Mouse (Mus musculus) kidney, postnatal 14 days (tissue): ENCODE results near the gene Bri3bp.
"Not testable (repeated sequence)": the region's sequence is repeated elsewhere in the genome, so short reads cannot be mapped to it uniquely, and the experiment has no call there.

ENCODE experiments used
- DNase-seq: peaks from one replicate; pipeline ENCODE4 v3.0.0; 2022; ENCODE audit warnings: mixed read lengths

The Bri3bp gene

DNA sequence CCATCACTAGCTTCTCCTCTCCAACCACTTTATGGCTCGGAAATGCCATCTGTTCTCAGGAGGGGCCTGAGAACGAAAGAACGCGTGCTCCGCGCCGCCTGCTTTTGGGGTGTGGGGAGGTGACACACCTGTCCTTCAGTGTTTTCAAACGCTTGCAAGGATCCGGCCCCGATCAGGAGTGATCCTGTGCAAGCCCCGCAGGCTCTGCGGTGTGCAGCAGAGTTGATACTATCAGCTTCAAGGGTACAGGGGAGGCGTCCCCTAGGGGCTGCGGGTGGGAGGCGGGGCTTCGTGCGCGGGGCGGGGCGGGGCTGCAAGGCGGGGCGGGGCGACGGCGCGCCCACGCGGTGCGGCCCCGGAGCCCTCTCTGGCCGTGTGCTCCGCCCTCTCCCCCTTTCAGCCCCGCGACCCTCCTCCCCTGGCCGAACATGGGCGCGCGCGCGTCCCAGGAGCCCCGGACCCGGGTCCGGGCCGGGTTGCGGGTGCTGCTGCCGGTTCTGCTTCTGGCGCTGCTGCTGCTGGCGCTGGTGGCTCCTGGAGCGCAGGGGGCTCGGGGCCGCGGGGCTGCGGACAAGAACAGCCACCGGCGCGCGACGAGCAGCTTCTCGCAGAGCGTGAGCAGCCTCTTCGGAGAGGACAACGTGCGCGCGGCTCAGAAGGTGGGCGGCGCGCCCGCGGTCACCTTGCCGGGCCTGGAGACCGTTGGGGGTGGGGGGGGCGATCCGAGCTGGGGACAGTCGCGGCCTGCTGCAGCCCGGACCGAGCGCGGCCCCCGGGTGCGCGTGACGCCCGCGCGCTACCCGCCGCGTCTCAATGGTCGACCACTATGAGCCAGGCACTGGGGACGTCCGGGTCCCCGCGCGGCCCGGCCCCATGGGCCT is at the start of gene Bri3bp:
TSS of gene Bri3bp (plus strand) at position 335 of the 881 bp plus-strand sequence.
- DNase-seq = peak; percentile 77

- DNase-seq = peak; percentile 83
These were observed 49.8 kb upstream of the Bri3bp start for GRCm38 (mm10) chr5:125391609-125392008.

DNA sequence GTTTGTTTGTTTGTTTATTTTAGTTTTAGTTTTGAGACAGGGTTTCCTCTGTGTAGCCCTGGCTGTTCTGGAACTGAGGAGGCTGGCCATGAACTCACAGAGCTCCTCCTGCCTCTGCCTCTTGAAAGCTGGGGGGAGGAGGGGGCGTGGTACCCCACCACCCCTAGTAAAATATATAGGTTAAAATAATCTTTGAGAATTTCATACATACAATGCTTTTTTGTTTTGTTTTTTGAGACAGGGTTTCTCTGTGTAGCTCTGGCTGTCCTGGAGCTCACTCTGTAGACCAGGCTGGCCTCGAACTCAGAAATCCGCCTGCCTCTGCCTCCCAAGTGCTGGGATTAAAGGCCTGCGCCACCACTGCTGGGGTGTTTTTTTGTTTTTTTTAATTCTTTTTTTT is 49.2 kb upstream of the Bri3bp start:
- not testable (repeated sequence) for DNase-seq

DNA sequence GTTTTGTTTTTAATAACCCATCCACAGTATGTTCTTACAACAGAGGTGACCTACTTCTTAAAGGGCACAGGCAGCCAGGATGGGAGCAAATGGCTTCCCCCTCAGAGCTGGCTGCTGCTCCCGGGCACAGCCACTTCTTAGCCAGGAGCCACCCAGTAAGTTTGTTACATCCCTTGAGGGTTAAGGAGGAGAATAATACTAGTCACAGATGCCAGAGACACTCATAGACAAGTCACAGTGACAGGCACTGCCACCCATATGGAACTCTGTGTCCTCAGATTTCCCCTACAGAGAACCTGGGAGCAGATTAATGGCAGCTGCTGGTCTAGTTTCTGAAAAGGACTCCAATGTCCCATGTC is 48.8 kb upstream of the Bri3bp start:
- DNase-seq = no peak

GRCm38 (mm10) chr5:125392977-125393621 is 48.3 kb upstream of the Bri3bp start:
- peak; percentile 98 for DNase-seq

GRCm38 (mm10) chr5:125393622-125394603 is 47.5 kb upstream of the Bri3bp start:
- DNase-seq = peak; percentile 89

- DNase-seq = no peak
These were observed 46.4 kb upstream of the Bri3bp start for GRCm38 (mm10) chr5:125395008-125395407.

DNA sequence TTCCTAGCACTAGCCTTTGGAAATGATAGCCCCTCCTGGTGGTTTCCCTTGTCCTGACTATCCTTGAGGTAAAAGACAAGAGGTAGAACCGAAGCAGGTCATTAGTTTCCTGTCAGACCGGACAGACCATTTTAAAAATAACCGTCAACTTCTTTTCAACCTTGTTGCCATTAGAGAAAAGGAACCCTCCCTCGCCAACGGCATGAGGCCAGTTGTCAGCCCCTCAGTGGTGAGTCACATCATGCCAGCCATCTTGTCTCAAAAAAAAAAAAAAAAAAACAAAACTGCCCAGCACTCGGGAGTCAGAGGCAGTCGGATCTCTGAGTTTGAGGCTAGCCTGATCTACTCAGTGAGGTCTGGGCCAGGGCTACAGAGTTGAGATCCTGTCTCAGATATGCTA is 40.5 kb upstream of the Bri3bp start:
- DNase-seq = no peak

GRCm38 (mm10) chr5:125402476-125402875 is 38.9 kb upstream of the Bri3bp start:
- DNase-seq = no peak

- DNase-seq = no peak
These were observed 38.4 kb upstream of the Bri3bp start for GRCm38 (mm10) chr5:125402991-125403390.

DNA sequence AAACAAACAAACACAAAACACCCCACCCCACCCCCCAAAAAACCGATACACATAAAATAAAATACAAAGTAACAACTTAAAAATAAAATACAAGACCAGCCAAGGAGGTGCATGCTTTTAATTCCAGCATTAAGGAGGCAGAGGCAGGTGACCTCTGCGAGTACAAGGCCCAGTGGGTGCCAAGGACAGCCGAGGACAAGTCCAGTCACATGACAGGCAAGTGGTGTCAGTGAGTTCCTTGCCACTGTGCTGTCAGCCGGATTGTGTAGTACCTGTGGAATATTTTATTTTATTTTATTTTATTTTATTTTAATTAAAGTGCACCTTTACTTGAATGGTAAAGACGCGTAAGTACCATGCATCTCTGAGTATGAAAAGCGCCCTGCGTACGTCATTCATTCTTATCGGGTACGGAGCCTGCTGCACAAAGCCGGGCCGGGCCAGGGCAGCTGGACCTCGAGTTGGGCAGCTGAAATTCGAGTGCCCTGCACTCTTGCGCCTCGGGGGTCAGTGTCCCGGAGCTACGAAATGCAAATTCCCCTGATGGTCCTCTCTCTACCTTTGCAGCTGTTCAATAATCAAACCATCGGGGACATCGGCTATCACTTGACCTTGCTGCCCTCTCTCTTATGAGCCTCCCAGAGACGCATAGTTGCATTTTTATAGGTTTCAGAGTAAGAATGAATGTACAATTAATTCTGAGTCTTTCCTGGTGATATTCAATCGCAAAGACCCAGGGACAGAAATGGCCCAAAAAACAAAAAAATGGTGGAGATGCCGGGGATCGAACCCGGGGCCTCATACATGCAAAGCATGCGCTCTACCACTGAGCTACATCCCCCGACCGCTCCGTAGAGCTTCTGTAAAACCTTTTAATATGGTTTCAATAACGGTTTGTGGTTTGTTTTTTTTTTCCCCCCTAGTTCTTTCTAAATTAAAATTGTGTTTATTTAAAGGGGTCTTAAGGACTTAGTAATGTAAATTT is 37.6 kb upstream of the Bri3bp start:
- DNase-seq = peak; percentile 73

- no peak for DNase-seq
These were observed 36.8 kb upstream of the Bri3bp start for GRCm38 (mm10) chr5:125404536-125404902.

- peak; percentile 64 for DNase-seq
These were observed 36.3 kb upstream of the Bri3bp start for GRCm38 (mm10) chr5:125404903-125405545.

GRCm38 (mm10) chr5:125405546-125406248 is 35.7 kb upstream of the Bri3bp start:
- peak; percentile 92 for DNase-seq

GRCm38 (mm10) chr5:125406322-125407016 is 34.9 kb upstream of the Bri3bp start:
- DNase-seq = peak; percentile 73

DNA sequence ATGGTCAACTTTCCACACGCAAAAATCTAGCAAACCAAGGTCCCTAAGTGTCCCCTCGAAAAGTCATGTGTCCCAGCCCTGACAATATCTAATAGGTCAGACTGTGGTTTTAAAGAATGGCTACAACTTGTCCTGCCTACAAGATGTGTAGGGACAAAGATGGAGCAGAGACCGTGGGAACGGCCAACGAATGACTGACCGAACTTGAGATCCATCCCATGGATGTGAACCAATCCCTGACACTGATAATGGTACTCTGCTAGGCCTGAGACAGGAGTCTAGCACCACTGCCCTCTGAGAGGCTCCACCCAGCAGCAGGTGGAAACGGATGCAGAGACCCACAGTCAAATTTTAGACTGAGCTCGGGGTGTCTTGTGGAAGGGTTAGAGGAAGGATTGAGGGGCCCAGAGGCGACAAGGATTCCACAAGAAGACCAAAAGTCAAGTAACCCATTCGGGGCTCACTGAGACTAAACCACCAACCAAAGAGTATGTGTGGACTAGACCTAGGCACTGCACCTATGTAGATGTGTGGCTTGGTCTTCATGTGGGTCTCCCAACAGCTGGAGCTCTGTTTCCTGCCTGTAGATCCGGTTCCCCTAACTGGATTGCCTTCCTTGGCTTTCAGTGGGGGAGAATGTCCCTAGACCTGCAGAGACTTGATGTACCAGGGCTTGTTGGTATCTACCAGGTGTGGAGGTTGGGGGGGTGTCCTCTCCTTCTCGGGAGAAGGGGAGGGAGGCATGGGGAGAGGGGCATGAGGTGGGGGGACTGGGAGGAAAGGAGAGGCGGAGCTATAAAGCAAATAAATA is 34.1 kb upstream of the Bri3bp start:
- DNase-seq = no peak

DNA sequence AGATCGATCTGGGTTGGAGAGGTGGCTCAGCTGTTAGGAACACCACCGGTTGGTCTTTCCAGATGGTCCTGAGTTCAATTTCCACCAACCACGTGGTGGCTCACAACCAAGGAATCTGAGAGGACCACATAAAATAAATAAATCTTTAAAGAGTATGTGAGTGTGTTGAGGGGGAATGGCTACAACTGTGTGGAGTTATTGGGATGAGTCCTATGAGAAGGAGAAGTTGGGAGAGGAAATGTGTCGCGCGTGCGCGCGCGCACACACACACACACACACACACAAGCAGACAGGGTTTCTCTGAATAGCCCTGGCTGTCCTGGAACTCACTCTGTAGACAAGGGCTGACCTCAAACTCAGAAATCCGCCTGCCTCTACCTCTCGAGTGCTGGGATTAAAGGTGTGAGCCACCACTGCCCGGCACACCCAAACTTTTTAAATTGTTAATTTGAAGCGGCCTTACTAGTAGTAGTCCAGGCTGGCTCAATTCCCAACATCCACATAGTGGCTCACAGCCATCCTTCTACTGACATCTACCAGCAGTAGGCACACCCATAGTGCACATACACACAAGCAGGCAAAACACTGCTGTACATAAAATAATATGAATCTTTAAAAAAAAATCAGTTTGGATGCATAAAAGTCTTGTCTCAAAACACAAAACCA is 33.3 kb upstream of the Bri3bp start:
- DNase-seq = no peak

DNA sequence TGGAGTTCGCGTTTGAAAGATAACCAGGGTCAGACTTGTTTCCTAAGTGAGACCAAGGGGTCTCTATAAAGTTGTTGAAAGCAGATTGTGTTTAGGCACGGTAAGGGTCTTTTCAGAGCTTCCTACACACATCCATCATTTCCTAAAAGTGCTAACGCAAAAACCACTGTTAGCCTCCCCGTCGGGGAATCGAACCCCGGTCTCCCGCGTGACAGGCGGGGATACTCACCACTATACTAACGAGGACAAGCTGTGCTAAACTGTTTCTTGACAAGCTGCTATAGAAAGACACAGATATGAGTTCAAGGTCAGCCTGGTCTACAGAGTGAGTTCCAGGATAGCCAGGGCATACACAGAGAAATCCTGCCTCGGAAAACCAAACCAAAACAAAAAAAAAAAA is 32.5 kb upstream of the Bri3bp start:
- peak; percentile 87 for DNase-seq
